Mouse (Mus musculus) layer of hippocampus, adult 18-20 months (tissue): ENCODE data around the gene Zfp775. TPM values are rescaled to one million over a fixed set of nuclear protein-coding genes. Genes with fewer than 3 reads are reported as not detected.

Experiments
- DNase-seq, 2 experiments: peaks; one replicate each; pipeline ENCODE4 v3.0.0; 2022; ENCODE audit warnings: low spot score in 2 of 2
- total RNA-seq, 2 experiments: library from RNA; stranded (reverse); gene quantifications; 2 replicates each; pipeline ENCODE4 v1.2.3; 2021

The Zfp775 gene
- total RNA-seq, 2 experiments from 2014 or later: 7.1 to 8.2 TPM

GRCm38 (mm10) chr6:48666159-48666586, 64.3 kb downstream of the Zfp775 start:
- DNase-seq: no peak

DNA sequence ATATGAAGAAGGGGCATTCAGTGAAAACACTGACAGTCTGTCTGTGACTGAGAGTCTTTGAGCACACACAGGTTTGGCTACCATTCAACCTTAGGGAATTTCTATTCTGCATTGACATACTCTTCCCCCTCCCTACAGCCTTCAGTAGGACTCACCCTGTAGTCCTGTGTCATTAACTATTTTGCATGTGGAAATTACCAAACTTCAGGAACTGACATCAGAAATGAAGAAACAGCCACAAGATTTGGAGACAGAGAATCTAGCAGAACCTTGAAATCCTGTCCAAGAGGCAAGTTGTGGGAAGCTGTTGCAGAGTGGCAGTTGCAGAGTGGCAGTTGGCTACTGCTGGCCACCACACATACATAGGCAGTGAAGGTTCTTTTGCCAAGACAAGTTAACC, 66.2 kb downstream of the Zfp775 start:
- DNase-seq: no peak

DNA sequence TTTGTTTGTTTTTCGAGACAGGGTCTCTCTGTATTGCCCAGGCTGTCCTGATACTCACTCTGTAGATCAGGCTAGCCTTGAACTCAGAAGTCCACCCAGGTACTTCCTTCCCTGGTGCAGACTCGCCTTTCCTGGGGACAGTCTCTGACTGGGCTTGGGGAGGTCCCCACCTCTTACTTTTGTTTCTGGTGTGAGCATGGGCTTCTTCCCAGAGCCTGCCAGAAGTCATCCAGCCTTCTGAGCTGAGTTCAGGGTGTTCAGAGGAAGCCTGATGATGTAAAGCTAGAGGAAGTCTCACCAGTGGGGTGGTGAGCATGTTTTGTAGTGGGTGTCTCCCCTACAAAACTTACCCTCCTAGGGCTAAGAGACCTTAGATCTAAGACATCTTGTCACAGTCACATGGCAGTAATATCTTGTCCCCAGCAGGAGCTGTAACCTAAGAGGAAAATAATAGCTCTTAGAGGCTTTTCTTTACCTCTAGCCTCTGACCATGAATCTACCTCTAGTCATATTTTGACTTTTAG, 67.6 kb downstream of the Zfp775 start:
- DNase-seq: no peak

Other genes with a start within 250 kb of the Zfp775 start
- gene Krba1, start 206.5 kb upstream of the Zfp775 start, total RNA-seq: 10 to 100 TPM; 35.9 to 41.6 TPM
- 10 to 100 TPM; 22.3 TPM for gene Zfp467, start 156.2 kb upstream of the Zfp775 start, total RNA-seq
- under 1 TPM; 0.56 to 0.74 TPM for gene Sspo, start 153.8 kb upstream of the Zfp775 start, total RNA-seq
- gene Atp6v0e2, start 64.4 kb upstream of the Zfp775 start, total RNA-seq: 100 to 1,000 TPM; 440 to 446 TPM
- 10 to 100 TPM; 32.3 to 37.6 TPM for gene Lrrc61, start 47.3 kb upstream of the Zfp775 start, total RNA-seq
- 10 to 100 TPM; 14.9 to 18.0 TPM for gene Rarres2, start 29.3 kb upstream of the Zfp775 start, total RNA-seq
- not detected for gene Gm45021, start 12.5 kb upstream of the Zfp775 start, total RNA-seq
- gene Repin1, start 8.2 kb upstream of the Zfp775 start, total RNA-seq: 10 to 100 TPM; 48.0 to 51.0 TPM
- not detected for gene Gm44965, start 8.1 kb upstream of the Zfp775 start, total RNA-seq
- gene AI854703, start 24.7 kb downstream of the Zfp775 start, total RNA-seq: 10 to 100 TPM; 13.4 to 13.6 TPM
- gene Gimap8, start 45.2 kb downstream of the Zfp775 start, total RNA-seq: under 1 TPM; 0.77 to 0.81 TPM
- 1 to 10 TPM in 1 of 2 experiments, under 1 TPM in 1; 0.48 to 1.1 TPM for gene Gimap9, start 74.1 kb downstream of the Zfp775 start, total RNA-seq
- gene Gimap4, start 82.5 kb downstream of the Zfp775 start, total RNA-seq: not detected
- 1 to 10 TPM; 4.3 to 4.9 TPM for gene Gimap6, start 106.2 kb downstream of the Zfp775 start, total RNA-seq
- 1 to 10 TPM in 1 of 2 experiments, not detected in 1; 1.9 TPM for gene Gm28053, start 116.5 kb downstream of the Zfp775 start, total RNA-seq
- gene Gimap7, start 116.6 kb downstream of the Zfp775 start, total RNA-seq: not detected
- 1 to 10 TPM; 1.4 to 1.9 TPM for gene Gimap1, start 137.0 kb downstream of the Zfp775 start, total RNA-seq
- under 1 TPM; 0.62 to 0.99 TPM for gene Gimap5, start 144.1 kb downstream of the Zfp775 start, total RNA-seq
- not detected for gene Gimap3, start 168.8 kb downstream of the Zfp775 start, total RNA-seq
- 10 to 100 TPM; 32.4 to 36.3 TPM for gene Tmem176a, start 238.9 kb downstream of the Zfp775 start, total RNA-seq
- 10 to 100 TPM; 58.5 to 61.2 TPM for gene Tmem176b, start 239.4 kb downstream of the Zfp775 start, total RNA-seq